Mouse (Mus musculus) layer of hippocampus, postnatal 25 days (tissue): ENCODE results near the gene Npm1. TPM values are rescaled to one million over a fixed set of nuclear protein-coding genes. Genes with fewer than 3 reads are reported as not detected.

ENCODE experiments used
- DNase-seq, 2 experiments: peaks; one replicate each; pipeline ENCODE4 v3.0.0; 2022; ENCODE audit warnings: mixed read lengths in 2 of 2, low spot score in 1 of 2; ENCODE audit errors: extremely low spot score in 1 of 2
- total RNA-seq, 2 experiments: library from RNA; stranded (reverse); gene quantifications; 2 replicates each; pipeline ENCODE4 v1.2.3; 2021

Npm1 gene
- total RNA-seq, 2 experiments from 2014 or later, result 167 to 170 TPM

- peak in 1 of 2 experiments; percentile 19 for DNase-seq
Measured at GRCm38 (mm10) chr11:33147171-33147571, 15.8 kb downstream of the Npm1 start, which contains the start of gene Fgf18. Fgf18 (minus strand) TSS chr11:33147400.

- peak in 1 of 2 experiments; percentile 23 for DNase-seq
Measured at GRCm38 (mm10) chr11:33146651-33147131, 16.3 kb downstream of the Npm1 start.

- peak; percentile 35 to 73 for DNase-seq
Measured at GRCm38 (mm10) chr11:33146143-33146497, 16.9 kb downstream of the Npm1 start.

DNA sequence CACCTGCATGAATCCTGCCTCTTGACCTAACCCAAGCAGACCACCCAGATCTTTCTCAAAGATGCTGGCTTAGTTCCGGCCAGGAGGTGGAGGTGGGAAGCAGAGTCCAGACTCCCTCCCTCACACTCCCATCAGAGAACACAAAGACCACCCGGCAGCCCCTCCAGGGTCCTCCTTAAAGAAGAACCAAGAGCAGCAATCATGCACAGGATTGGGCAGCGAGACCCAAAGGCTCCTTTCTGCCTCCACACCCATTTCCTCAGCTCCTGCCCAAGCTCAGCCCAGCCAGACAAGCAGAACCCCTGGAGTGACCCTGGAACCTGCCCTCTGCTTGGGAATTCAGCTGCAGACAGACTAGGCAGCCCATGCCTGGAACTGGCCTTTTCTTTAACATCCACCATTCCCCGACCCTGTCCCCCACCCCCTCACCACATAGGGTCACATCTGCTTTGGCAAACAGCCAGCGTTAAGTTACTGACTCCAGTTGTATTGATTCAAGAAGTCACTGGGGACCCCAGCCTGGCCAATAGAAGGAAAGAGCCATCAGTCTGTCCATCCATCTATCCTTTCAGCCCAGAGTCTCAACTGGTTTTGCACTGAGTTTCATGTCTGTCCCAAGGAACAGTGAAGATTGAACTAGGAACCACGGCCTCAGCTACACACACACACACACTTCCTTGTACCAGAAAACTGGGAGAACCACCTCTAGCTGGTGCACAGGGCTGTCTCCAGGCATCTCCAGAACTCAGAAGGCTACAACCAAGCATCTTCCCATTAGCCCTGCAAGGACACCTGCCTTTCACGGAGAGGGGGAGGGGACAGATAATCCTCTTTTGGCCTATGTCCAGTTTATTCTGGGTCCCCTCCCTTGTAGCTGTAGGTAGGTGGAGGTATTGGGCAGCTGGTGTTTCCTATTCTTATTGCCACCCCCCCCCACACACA lies 17.5 kb downstream of the Npm1 start:
- no peak for DNase-seq

GRCm38 (mm10) chr11:33143906-33144305 lies 19.1 kb downstream of the Npm1 start:
- no peak for DNase-seq

DNA sequence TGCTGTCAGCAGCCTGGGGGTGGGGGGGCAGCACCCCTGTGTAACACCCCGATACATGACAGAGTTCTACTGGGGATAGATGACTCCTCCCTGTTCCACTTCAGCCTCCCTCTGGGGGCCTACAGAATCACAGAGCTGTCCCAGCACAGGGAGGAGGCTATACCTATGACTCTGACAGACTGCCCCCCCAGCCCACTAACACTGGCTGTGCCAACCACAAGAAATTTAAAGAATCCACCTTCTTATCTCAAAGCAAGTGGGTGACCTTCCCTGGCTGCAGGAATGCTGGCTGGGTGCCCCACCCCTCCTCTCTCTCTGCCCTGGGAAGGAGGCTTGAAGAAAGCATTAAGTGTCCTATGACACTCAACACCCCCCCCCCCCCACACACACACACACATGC lies 20.2 kb downstream of the Npm1 start:
- DNase-seq, result no peak

GRCm38 (mm10) chr11:33140111-33140460 lies 22.9 kb downstream of the Npm1 start:
- DNase-seq, result no peak

DNA sequence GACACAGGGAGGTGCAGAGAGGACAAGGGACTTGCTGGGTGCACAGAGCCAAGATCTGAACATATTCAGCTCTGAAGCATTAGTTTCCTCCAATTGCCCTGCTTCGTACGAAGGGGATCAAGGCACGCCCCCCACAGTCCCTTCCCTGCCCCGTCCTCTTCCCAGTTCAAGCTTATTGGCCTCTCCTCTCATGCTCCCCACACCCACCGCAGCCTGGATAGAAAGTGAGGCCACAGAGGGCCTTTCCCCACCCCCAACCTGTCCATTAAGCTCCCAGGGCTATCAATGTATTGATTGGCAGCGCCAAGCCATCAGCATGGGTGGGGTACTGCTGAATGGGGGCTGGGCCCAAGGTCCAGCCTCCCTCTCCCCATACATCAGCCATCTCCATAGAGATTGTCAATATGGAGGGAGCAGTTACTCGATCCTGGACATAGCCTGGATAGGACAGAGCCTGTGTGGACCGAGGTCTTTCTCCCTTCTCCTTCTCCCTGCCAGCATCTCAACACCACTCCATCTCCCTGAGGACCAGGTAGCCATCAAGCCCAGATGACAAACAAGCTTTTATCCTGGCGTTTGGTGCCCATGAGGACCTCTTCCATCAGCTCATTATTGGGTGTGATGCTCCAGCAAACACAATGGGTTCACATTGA lies 23.4 kb downstream of the Npm1 start:
- DNase-seq, result no peak

- no peak for DNase-seq
Measured at GRCm38 (mm10) chr11:33138686-33139085, 24.3 kb downstream of the Npm1 start.

DNA sequence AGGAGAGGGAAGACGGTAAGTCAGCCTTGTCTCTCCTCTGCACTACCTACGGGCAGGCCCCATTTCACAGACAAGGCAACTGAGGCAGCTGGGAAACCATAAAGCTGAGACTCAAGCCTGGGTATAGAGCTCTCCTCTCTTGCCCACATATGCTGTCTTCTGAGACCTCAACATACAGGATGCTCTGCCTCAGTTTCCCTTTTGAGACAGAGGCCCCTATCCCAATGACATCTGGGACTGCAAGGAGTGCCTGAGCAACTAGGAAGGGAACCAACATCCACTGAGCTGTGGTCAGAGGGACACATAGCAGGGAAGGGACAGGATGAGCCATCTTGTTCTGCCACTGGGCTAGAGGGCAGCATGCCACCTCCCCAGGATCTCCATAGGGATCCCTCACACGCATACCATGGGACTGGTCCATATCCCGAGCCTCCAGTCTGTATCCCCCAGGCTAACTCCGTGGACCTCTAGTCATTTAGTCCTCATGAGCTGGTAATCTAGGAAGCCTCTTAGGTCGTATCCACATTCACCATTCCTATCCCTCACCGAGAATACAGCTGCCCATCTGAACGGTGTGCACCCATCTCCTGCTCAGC lies 28.5 kb downstream of the Npm1 start:
- DNase-seq, result no peak

DNA sequence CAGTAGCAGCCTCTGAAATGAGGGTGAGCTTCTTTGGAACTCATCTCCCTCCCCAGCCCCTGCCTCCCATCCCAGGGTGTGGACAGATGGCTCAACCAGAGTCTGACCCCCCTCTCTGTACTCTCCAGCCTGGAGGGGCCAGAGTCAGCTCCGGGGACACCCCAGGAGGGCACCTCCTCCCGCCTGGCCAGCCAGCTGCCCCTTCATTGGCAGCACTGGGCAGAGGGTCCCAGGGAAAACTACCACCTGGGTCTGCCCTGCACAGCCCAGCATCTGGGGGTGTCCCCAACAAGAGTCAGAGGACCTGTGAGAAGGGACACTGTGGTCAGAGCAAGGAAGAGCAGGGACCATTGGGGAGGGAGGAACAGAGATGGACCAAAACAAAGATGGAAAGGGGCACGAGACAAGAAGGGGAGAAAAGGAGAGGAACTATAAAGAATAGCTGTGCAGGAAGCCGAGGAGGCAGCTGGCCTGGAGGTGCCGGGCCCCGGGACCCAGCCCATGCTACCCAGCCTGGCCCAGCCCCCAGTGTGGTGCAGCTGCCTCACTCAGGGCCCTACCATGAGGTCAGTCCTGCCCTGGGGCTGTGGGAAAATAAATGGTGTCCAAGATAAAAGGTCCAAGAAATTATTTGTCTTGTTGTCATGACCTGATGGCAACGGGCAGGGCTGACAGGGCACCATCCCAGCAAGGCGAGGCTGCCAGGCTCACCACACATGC lies 30.2 kb downstream of the Npm1 start:
- no peak for DNase-seq

DNA sequence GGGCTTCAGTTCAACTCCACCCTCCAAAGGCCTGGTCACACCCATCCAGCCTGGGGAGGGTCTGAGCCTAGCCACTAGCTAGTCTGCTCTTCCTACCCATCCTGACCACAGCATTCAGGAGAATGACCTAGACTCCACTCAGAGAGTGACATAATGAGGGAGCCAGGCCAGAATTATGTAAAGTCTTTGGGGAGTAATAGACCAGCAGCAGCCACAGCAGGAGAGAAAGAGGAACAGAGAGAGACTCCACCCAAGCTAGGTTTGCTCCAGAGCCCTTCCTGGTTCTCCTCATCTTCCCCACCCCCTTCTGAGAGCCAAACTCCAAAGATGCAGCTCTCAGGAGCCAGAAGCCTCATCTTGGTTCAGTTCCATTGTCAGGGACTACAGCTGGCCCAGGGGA lies 35.9 kb downstream of the Npm1 start:
- no peak for DNase-seq

DNA sequence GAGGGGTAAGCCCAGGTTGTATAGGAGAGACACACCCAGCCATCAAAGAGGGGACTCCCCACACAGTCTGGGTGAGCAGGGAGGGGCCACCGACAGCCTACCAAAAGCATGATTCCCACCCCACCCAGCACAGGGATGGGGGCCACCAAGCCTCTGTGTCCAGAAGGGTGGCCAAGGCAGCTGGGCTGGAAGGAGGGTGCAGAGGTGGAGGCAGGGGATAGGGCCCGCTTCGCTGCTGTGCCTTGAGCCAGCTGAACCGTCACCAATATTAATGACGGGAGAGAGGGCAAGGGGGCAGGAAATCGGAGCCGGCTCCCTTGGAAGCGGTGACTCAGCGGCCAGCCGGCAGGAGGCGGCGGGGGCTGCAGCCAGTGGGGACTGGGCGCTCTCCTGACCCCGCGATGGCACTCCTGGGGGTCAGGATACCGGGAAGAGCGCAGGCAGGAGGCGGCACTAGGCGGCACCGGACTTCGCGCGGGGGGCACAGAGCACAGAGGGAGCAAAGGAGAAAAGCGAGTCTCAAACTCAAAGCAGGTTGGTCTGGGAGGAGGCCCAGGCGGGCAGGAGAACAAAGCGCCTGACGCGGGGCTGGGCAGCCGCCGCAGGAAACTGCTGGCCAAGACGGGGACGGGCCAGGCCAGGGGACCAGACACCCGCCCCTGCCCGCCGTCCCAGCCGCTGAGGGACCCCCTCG lies 40.3 kb downstream of the Npm1 start:
- DNase-seq, result no peak

DNA sequence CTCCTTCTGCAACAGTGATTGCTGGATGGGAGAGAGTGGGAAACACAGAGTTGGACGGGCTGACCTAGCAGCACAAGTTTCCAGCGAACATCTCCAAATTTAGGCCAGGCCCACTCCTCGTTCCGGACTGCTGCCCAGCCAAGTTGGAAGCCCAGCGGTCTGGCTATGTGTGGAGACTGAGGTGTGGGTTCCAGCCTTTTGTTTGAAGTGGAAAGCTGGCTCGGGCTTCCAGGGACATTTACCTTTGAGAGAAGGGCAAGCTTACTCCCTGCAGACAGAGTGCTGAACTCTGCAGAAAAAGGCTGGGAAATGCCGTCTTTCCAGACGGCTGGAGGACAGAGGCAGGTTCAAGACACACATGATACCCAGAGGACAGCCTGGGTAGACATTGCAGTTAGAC lies 43.5 kb downstream of the Npm1 start:
- no peak for DNase-seq

- no peak for DNase-seq
Measured at GRCm38 (mm10) chr11:33119116-33119515, 43.9 kb downstream of the Npm1 start.

DNA sequence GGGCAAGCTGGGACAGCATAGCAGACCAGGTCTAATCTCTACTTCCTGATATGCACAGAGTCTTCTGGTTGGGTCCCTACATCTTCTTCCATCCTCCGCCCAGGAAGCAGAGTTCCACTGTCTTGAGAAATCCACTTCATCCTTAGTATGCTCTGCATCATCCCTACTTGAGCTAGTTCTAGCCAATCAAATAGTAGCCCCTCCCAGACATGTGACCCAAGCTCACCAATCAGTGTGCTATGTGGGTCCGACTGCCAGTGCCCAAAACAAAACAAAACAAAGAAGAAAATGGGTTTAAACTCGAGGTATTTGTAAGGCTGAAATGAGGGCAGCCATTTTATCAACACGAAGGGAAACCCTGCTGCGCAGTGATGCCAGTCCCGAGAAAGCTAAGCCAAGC lies 44.5 kb downstream of the Npm1 start:
- DNase-seq, result no peak

DNA sequence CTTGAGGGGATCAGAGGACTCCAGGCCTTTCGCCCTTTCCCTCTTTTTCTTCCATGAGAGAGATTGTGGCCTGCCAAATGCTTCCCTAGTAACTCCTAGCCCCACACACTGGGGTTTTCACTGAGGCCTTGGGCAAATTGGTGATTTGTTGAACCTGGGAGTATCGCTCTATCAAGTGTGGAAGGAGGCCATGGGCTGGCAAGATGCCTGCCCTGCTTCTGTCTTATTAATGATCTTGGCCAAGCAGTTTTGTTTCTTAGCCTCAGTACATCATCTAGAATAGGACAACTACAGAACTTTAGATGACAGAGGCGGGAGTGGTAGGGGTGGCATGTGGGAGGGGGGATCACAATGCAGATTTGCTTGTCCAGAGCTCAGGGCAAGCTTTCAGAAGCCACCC lies 47.2 kb downstream of the Npm1 start:
- no peak for DNase-seq

DNA sequence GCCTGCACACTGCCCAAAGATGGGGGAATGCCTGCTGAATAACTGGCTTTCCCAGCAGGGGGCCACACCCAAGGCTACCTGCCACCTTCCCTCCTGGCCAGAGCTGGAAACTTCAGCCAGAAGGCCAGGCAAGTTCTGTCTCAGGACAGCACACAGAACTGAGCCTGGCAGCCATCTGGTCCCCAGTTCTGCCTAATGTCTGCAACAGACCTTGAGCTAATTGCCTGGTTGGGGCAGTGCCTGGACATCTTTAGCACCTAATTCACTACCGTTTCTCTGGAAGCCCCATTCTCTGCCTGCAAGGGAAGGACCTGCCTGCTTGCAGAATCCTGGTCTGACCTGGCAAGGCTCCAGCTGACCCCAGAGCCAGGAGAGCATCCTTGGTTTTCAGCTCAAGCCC lies 50.6 kb downstream of the Npm1 start:
- no peak for DNase-seq

DNA sequence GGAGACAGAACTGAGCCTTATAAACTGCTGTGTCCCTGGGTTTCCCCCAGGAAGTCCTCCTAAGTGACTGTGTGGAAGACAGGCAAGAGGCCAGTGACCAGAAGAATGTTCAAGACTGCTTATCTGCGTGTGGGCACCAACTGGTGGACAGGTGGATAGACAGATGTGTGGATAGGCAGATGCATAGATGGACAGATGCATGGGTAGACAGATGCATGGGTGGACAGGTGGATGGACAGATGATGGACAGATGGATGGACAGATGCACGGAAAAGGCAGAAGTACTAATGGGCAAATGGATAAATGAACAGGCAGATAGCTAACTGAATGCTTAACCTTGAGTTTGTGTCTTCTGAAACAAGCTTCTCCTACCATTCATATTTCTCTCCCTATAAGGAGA lies 52.9 kb downstream of the Npm1 start:
- no peak for DNase-seq

DNA sequence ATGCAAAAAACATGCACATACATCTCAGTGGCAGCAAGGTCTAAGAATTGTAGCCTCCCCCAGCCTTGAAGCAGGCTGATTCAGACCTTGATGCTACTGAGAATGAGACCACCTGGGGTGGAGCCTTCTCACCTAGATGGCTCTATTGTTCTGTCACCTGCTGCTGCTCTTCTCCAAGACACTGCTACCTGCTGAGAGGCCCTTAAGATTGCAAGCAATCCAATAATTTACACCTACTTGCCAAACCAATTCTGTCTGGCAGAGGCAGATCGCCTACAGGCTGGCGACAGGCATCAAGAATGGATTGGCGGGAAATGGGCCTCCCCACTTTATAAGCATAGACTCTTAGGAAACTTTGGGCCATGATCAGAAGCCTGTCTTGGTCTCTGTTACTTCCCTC lies 55.5 kb downstream of the Npm1 start:
- no peak for DNase-seq
